Comparison of ENCODE assay signal across 29 mouse cellular contexts in genomic region chr11:83121131-83121685, GRCm38 (mm10). TPM values are rescaled to one million over a fixed set of nuclear protein-coding genes. Genes with fewer than 3 reads are reported as not detected.
A peak's percentile ranks its signal among the peaks of the same experiment; 100 is the strongest.
DNase-seq lines count a peak whose midpoint lies in the region; ATAC-seq lines count a peak whose summit lies in the region.
"Had no signal": no experiment of that assay in that cellular context is flagged by ENCODE, and none has a peak within 500 bp of the region (broad histone marks: within the 10 kb centered on the region; RNA-seq: fewer than 3 reads in every experiment).

No protein-coding gene starts in this region.

- no peak for ATAC-seq in frontal cortex, adult (ENCODE audit: low TSS enrichment)
- ATAC-seq: CD4-positive, CD25-positive, alpha-beta regulatory T cell, adult 4 months; forebrain, embryonic 15.5 days; hindbrain, embryonic 16.5 days; intestine, embryonic 15.5 days had no signal

- DNase-seq in ovary, adult 18-20 months (ENCODE audit: low spot score): peak; percentile 58
- DNase-seq in ovary, postnatal 36 days (ENCODE audit: low spot score): no peak
- peak; percentile 35 for DNase-seq in adrenal gland, postnatal 10 days
- peak; percentile 26 to 50 for DNase-seq in adrenal gland, postnatal 36 days
- DNase-seq in thymus, postnatal 0 days (ENCODE audit: low spot score): no peak
- DNase-seq: cerebellum, adult 11 months; cerebellum, adult 2 months; cerebellum, postnatal 10 days; cerebellum, postnatal 36 days; embryo, embryonic 11 days; gastrocnemius, adult 2 months; gastrocnemius, postnatal 14 days; heart, adult 11 months; heart, postnatal 10 days; heart, postnatal 36 days; kidney, adult 11 months had no signal

RNA-seq across cellular contexts. Expression of gene Slfn1, which starts 4.6 kb away (rescaled TPM):
- total RNA-seq in adrenal gland, postnatal 10 days (2021): 1 to 10 TPM in 1 of 2 experiments, under 1 TPM in 1; 0.97 to 1.7 TPM
- total RNA-seq in adrenal gland, postnatal 36 days (2021): under 1 TPM; 0.20 to 0.43 TPM
- polyA plus RNA-seq in thymus, postnatal 0 days (2015; fragmentation: Nextera tagmentation; extraction: Ambion mirVana): 3.0 and 4.1 TPM in 2 replicates
- total RNA-seq: gastrocnemius, adult 2 months; gastrocnemius, postnatal 14 days; MEL had no signal
- polyA plus RNA-seq: C2C12; embryonic facial prominence, embryonic 10.5 days; erythroblast, embryonic 14.5 days; forebrain, embryonic 12.5 days; forebrain, embryonic 15.5 days; heart, embryonic 12.5 days; hindbrain, embryonic 10.5 days; hindbrain, embryonic 13.5 days had no signal

RNA-seq across cellular contexts. Expression of gene Slfn4, which starts 53.8 kb away (rescaled TPM):
- under 1 TPM; 0.24 to 0.36 TPM for total RNA-seq in adrenal gland, postnatal 10 days (2021)
- under 1 TPM; 0.13 to 0.26 TPM for total RNA-seq in adrenal gland, postnatal 36 days (2021)
- 0.09 and 0.51 TPM in 2 replicates for polyA plus RNA-seq in thymus, postnatal 0 days (2015; fragmentation: Nextera tagmentation; extraction: Ambion mirVana)
- total RNA-seq: MEL had no signal
- polyA plus RNA-seq: C2C12; embryonic facial prominence, embryonic 10.5 days; erythroblast, embryonic 14.5 days; forebrain, embryonic 12.5 days; forebrain, embryonic 15.5 days; heart, embryonic 12.5 days; hindbrain, embryonic 10.5 days; hindbrain, embryonic 13.5 days; hindbrain, embryonic 16.5 days had no signal

RNA-seq across cellular contexts. Expression of gene Slfn2, which starts 56.3 kb away (rescaled TPM):
- 1 to 10 TPM; 6.6 to 8.3 TPM for total RNA-seq in adrenal gland, postnatal 10 days (2021)
- total RNA-seq in adrenal gland, postnatal 36 days (2021): 1 to 10 TPM; 4.8 to 6.3 TPM
- polyA plus RNA-seq in thymus, postnatal 0 days (2015; fragmentation: Nextera tagmentation; extraction: Ambion mirVana): 129 and 142 TPM in 2 replicates
- polyA plus RNA-seq: erythroblast, embryonic 14.5 days had no signal

Comparison
In these comparisons a context has a peak if more than half of its experiments do, and no peak if none do; other contexts are left out.
1. DNase-seq: peak in ovary, adult 18-20 months (single experiment), adrenal gland, postnatal 10 days (single experiment) and adrenal gland, postnatal 36 days (2 of 2); none in ovary, postnatal 36 days (single experiment) and thymus, postnatal 0 days (single experiment).